Mouse (Mus musculus) bone marrow, adult 2 months (tissue): Measurements from ENCODE around the gene Nhlrc1. TPM values are rescaled to one million over a fixed set of nuclear protein-coding genes. Genes with fewer than 3 reads are reported as not detected.

Experiments used
- H3K27ac ChIP-seq: fragments of 200-500 bp; 2 replicates; pipeline ENCODE4 v1.5.1; 2012; ENCODE audit warnings: low read depth, mild to moderate bottlenecking, control low read depth, inconsistent platforms, low read length; ENCODE audit not compliant: control insufficient read depth, poor library complexity, insufficient read depth
- H3K4me1 ChIP-seq: fragments of 200-500 bp; 2 replicates; pipeline ENCODE4 v1.6.1; 2011; ENCODE audit warnings: low read length; ENCODE audit not compliant: control insufficient read depth, insufficient read depth
- H3K4me3 ChIP-seq: fragments of 200-500 bp; replicated peaks from 2 replicates; pipeline ENCODE3; 2011; ENCODE audit warnings: mild to moderate bottlenecking, low read depth, low read length, control low read depth; ENCODE audit not compliant: control insufficient read depth
- CTCF ChIP-seq: fragments of 200-500 bp; IDR thresholded peaks from 2 replicates; pipeline ENCODE4 v1.5.1; 2011; ENCODE audit warnings: low read length, control low read depth; ENCODE audit not compliant: control insufficient read depth, insufficient read depth
- POLR2A ChIP-seq: fragments of 200-500 bp; IDR thresholded peaks from 2 replicates; pipeline ENCODE4 v1.6.1; 2011; ENCODE audit warnings: low read depth, mild to moderate bottlenecking, control low read depth, low read length, borderline replicate concordance; ENCODE audit not compliant: control insufficient read depth
- WGBS: fragments of 180-500 bp; shearing (Covaris S2); methylation state at CpG from one replicate; pipeline ENCODE4 v1.1.7; 2018; 5-methylcytosine and 5-hydroxymethylcytosine counted together
- polyA plus RNA-seq: library from polyadenylated mRNA; stranded (reverse); fragments of >200 nt; gene quantifications from 2 replicates; pipeline ENCODE4 v1.2.4, GENCODE M21; 2011; ENCODE audit warnings: low replicate concordance; ENCODE audit not compliant: missing spikeins, insufficient read depth, insufficient read length

Gene Nhlrc1
- polyA plus RNA-seq, 1 experiment, result not detected

- WGBS, result 13% methylated on average over 10 of the region's 10 CpGs
- peak within 1 kb of the TSS; percentile 67 for H3K27ac ChIP-seq
These were observed 29.9 kb upstream of the Nhlrc1 start, which contains the start of gene Tpmt for GRCm38 (mm10) chr13:47044617-47044947. Gene Tpmt, minus strand, starts transcription at chr13:47044737.

DNA sequence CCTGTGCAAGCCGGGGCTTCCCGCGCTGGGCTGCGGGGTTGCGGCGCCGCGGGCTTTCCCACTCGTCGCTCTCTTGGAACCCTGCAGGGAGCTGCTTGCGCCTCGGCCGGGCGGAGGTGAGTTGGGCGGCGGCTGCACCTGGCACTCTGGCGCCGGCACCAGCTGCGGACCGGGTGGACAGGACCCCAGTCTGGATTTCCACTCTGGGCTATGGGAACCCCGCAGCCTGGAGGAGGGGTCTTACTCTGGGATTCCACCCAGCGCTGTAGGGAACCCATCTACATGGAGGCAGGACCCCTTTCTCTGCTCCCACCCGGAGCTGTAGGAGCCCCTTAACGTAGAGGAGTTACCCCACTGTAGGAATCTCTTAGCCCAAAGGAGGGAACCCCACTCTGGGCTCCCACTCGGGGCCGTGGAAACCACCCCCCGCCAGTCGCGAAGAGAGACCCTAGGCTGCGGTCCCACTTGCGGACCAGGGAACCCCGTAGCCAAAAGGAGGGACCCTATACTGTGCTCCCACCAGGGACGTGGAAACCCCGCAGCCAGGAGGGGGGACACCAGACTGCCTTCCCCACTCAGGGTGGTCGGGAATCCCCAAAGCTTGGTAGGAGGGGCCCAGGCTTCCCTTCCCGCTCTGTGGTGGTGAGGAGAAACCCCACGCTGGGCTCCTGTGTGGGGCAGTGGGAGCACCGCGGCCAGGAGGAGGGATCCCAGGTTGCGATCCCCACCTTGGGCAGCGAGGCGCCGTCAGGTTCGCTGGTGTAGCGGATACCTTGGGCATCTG is 29.4 kb upstream of the Nhlrc1 start:
- 2% methylated on average over 45 of the region's 45 CpGs for WGBS
- Histone ChIP-seq H3K27ac (peak overlapping the region; percentile 67), H3K4me1 (no peaks in the 10 kb centered on the region), H3K4me3 (peak overlapping the region; percentile 71)
- TF ChIP-seq POLR2A (no peak), CTCF (no peak)

More at GRCm38 (mm10) chr13:47044617-47044947, 29.9 kb upstream of the Nhlrc1 start, which contains the start of gene Tpmt:
- Histone ChIP-seq H3K4me1 (no peaks in the 10 kb centered on the region), H3K4me3 (peak within 1 kb of the TSS; percentile 71)
- TF ChIP-seq POLR2A (no peak), CTCF (no peak)

DNA sequence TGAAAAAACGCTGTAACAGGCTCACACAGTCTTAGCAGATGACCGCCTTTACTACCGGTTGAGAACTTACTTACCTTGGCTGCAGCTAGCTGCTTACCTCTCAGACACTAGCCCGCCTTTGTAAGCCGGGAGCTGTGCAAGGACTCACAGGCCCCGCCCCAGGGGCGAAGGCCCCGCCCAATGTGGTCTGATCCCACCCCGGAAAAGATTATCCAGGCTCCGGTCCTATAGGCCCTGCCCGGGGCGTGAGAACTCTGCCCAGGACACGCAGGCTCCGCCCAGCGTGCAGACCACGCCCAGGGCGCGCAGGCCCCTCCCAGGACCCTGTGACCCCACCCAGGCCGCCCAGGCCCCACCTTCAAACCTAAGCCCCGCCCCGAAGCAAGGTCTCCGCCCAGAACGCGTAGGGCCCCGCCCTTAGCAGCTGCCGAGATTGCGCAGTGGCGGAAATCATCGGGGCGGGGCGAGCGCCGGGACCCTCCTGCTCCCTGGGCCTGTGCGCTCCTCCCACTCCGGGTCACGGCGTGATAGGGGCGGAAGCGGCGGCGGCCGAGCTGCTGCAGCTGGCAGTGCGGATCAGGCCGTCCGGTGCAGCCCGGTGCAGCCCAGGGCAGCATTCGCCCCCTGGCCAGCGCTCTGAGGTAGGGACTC is 28.5 kb upstream of the Nhlrc1 start, which contains the start of gene Kdm1b:
Gene Kdm1b (plus strand): TSS at position 470 of the 651 bp plus-strand sequence.
- under 1% methylated on average over 48 of the region's 48 CpGs for WGBS
- Histone ChIP-seq H3K4me1 (no peaks in the 10 kb centered on the region), H3K27ac (peak within 1 kb of the TSS; percentile 67), H3K4me3 (peak within 1 kb of the TSS; percentile 71)
- TF ChIP-seq CTCF (no peak), POLR2A (peak; percentile 79; the same call in 1 of the 2 replicates)

DNA sequence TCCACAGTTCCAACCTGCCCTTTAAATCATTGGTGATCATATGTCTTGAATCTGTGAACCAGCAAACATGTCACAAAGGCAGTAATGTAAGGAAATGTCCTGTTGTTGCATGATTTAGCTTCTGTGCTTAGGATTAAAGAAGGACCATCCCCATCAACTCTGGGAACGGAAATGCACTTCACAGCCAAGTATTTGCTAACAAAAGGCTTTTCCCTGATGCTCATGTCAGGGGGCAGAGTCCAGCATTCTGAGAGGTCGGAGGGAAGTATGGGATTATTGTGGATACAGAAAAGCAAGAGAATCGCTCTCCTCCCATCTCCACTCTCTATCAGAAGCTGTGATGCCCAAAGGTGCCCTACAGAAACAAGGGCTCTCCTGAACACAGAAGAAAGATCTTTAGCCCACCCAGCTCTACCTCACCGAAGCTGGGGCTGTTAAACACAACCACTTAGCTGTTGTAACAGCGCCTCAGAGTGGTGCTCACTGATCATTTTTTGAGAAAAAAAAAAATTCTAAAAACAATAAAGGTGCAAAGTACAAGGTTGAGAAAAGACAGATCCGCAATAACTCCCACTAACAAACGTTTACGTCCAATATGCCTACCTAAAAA is 27.5 kb upstream of the Nhlrc1 start:
- Histone ChIP-seq H3K4me3 (no peak overlapping the region), H3K4me1 (no peaks in the 10 kb centered on the region), H3K27ac (no peak overlapping the region)
- 59% methylated on average over 8 of the region's 8 CpGs for WGBS
- TF ChIP-seq CTCF (no peak), POLR2A (no peak)

- H3K4me1 ChIP-seq, result no peaks in the 10 kb centered on the region
These were observed 25.4 kb upstream of the Nhlrc1 start for GRCm38 (mm10) chr13:47040061-47040460.

DNA sequence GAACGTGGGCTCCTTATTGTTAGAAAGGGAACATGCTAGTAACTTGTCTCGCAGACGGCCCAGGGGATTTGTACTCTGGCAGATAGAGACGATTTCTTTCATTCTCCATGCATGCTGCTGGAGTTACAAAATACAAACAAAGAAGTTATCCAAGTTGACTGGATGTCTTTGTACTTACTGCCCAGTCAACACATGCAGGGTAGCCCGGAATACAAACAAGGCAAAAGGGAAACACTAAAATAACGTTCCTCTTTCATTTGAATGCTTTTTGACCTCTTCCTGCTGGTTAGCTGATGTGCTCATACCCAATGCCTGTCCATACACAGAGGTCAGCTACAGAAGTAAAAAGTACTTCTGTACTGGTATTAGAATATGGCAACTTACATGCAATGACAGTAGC is 23.3 kb upstream of the Nhlrc1 start:
- no peak overlapping the region for H3K27ac ChIP-seq
- H3K4me1 ChIP-seq, result no peaks in the 10 kb centered on the region
- 70% methylated on average over 6 of the region's 6 CpGs for WGBS
- no peak overlapping the region for H3K4me3 ChIP-seq
- TF ChIP-seq CTCF, result no peak
- TF ChIP-seq POLR2A, result no peak

More at GRCm38 (mm10) chr13:47040061-47040460, 25.4 kb upstream of the Nhlrc1 start:
- no peak overlapping the region for H3K4me3 ChIP-seq
- TF ChIP-seq CTCF (no peak), POLR2A (no peak)
- no peak overlapping the region for H3K27ac ChIP-seq
- WGBS, result 87% methylated on average over 5 of the region's 5 CpGs

DNA sequence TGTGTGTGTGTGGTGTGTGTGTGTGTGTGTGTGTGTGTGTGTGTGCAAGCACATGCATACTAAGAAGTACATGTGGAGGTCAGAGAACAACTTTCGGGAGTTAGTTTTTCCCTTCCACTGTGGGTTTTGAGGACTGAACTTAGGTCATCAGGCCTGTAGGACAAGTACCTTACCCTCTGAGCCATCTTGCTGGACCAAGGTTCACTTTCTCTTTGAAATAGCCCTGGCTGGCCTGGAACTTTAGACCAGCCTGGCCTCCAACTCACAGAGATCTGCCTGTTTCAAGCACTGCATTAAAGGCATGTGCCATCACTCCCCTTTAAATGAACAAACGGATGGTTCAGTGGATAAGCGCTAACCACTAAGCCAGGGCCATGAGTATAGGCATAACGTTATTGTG is 19.0 kb upstream of the Nhlrc1 start:
- H3K27ac ChIP-seq, result no peak overlapping the region
- no peaks in the 10 kb centered on the region for H3K4me1 ChIP-seq
- WGBS, result 85% methylated on average over 4 of the region's 4 CpGs
- TF ChIP-seq CTCF, result no peak
- TF ChIP-seq POLR2A, result no peak
- H3K4me3 ChIP-seq, result no peak overlapping the region
